Mouse (Mus musculus) cerebellum, adult 2 months (tissue): Measurements from ENCODE around the gene Tango6.

Source experiments
- CTCF ChIP-seq: fragments of 200-500 bp; IDR thresholded peaks from 2 replicates; pipeline ENCODE4 v1.5.1; 2011; ENCODE audit warnings: low read depth, mild to moderate bottlenecking, control low read depth, low read length, moderate library complexity, borderline replicate concordance; ENCODE audit not compliant: insufficient read depth
- POLR2A ChIP-seq: fragments of 200-500 bp; IDR thresholded peaks from 2 replicates; pipeline ENCODE4 v1.6.1; 2011; ENCODE audit warnings: low read length, control low read depth, borderline replicate concordance; ENCODE audit not compliant: insufficient read depth

DNA sequence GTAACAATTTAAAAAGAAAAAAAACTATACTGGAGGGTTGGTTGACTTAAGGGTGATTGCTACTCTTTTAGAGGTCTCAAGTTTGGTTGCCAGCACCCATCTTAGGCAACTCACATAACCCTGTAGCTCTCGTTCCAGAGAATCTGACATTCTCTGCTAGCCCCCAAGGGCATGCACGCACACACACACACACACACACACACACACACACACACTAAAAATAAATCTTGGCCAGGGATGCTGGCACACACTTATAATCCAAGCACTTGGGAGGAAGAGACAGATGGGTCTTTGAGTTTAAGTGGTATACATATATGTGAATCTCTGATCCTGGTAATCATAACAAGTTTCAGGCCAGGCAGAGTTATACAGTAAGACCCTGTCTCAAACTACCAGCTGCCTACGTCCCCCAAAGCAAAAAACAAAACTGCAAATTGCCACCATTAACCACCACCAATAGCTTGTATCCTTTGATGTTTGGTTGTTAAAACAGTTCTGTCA, 14.9 kb downstream of the Tango6 start:
- TF ChIP-seq POLR2A (no peak), CTCF (no peak)
